Mouse (Mus musculus) splenic B cell, adult 2 months (primary cell): ENCODE results near the gene Tle3.

Experiments used
- DNase-seq: peaks from one replicate; pipeline ENCODE4 v3.0.0-alpha.2; 2011; ENCODE audit warnings: low read depth, low spot score
- H3K27me3 ChIP-seq: 2 replicates; pipeline ENCODE4 v1.6.1; 2012; ENCODE audit warnings: mild to moderate bottlenecking, low read length, moderate library complexity, mixed read lengths; ENCODE audit not compliant: control insufficient read depth, poor library complexity, insufficient read depth, severe bottlenecking
- H3K36me3 ChIP-seq: 2 replicates; pipeline ENCODE4 v1.6.1; 2012; ENCODE audit warnings: mild to moderate bottlenecking, low read length, moderate library complexity, mixed read lengths; ENCODE audit not compliant: control insufficient read depth, poor library complexity, insufficient read depth, severe bottlenecking

Tle3 gene

DNA sequence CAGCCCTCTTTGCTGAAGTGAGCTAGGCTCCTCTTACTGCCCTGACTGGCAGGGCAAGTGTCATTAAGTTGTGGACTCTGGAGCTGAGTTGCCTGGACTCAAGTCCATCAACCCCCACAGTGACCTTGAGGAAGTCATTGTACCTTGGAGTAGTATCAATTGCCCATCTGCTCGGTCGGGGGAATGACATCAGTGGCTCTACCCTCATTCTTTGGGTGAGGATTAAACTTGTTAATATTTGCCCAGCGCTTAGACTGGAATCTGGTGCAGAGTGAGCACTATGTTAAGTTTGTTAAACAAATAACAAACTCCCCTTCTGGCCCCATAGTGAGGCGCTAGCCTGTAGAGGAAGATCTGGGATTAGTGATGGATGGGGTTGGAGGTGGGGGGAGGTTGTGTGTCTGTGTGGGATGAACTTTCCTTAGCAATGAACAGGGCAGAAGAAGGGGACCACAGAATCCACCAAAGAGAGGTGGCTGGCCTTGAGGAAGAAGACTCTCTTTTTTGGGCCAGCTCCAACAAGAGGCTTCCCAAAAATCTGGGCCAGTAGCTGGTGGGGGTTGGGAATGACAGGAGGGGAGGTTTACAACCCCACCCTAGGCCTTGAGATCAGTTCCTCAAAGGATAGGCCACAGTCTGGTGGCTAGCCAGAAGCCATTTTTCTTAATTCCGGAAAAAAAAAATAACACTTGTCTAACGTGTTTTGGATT lies 4.2 kb upstream of the Tle3 start:
- DNase-seq: no peak
- H3K36me3 ChIP-seq: no peaks in the 10 kb centered on the region
- no peaks in the 10 kb centered on the region for H3K27me3 ChIP-seq

DNA sequence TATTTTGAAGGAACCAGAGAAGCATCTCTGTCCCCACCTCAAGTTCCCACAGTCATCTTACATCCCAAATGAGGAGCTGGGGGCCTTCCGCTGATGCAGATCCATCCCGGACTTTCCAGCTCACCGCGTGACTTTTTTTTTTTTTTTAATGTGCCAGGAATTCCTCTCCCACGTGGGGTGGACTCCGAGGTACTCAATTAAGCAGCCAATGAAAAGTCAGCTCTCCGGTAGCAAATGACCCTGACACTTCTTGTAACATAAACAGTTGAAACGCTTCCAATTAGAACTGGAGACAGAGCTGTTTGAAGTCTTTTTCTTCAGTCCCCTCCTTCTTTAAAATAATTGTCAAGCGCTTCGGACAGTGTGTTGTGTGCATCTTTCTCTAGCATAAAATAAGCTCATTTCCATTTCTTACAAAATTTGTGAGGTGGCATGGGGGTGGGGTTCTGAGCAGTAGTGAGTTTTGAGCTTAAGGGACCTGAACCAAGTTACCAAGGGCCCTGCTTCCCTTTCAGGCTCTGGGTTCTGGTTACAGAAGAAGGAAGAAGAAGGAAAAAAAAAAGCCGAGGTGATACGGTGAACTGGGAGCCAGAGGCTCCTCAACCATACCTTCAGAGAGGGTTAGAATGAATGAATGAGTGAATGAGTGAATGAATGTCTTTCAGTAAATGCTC lies 3.5 kb upstream of the Tle3 start:
- H3K27me3 ChIP-seq: no peaks in the 10 kb centered on the region
- peak; percentile 33 for DNase-seq

GRCm38 (mm10) chr9:61369316-61370273 lies 2.6 kb upstream of the Tle3 start:
- peak; percentile 63 for DNase-seq
- H3K36me3 ChIP-seq: no peaks in the 10 kb centered on the region
- no peaks in the 10 kb centered on the region for H3K27me3 ChIP-seq

More for the DNA sequence above, 3.5 kb upstream of the Tle3 start:
- no peaks in the 10 kb centered on the region for H3K36me3 ChIP-seq

- Histone ChIP-seq H3K27me3 (no peaks in the 10 kb centered on the region), H3K36me3 (no peaks in the 10 kb centered on the region)
- DNase-seq: peak; percentile 99
Observed at GRCm38 (mm10) chr9:61370454-61370888, 1.7 kb upstream of the Tle3 start.

- Histone ChIP-seq H3K27me3 (no peaks in the 10 kb centered on the region), H3K36me3 (no peaks in the 10 kb centered on the region)
- peak; percentile 59 for DNase-seq
Observed at GRCm38 (mm10) chr9:61370889-61371754, 1.0 kb upstream of the Tle3 start.

DNA sequence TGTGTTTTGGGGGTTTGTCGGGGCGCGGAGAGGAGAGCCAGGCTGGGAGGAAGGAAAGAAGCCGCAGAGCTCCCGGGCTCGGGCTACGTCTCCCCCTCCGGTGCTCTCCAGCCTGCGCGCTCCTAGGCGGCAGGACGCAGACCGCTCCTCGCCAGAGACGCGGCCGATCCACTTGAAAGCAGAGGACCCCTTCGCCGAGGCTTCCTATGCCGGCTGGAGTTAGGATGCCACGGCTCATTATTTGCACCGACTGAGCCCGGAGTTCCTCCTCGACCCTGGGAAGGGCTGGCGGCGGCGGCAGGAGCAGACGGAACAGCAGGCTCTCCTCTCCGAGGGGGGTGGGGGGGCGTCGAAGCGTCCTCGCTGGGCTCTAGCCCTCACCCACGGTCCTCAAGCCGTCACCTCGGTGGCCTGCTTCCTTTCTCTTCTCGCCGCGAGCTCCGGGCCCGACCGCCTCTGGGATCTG lies 377 bp downstream of the Tle3 start:
- Histone ChIP-seq H3K36me3 (no peaks in the 10 kb centered on the region; the same call in 1 of the 2 replicates), H3K27me3 (no peaks in the 10 kb centered on the region)
- DNase-seq: no peak

DNA sequence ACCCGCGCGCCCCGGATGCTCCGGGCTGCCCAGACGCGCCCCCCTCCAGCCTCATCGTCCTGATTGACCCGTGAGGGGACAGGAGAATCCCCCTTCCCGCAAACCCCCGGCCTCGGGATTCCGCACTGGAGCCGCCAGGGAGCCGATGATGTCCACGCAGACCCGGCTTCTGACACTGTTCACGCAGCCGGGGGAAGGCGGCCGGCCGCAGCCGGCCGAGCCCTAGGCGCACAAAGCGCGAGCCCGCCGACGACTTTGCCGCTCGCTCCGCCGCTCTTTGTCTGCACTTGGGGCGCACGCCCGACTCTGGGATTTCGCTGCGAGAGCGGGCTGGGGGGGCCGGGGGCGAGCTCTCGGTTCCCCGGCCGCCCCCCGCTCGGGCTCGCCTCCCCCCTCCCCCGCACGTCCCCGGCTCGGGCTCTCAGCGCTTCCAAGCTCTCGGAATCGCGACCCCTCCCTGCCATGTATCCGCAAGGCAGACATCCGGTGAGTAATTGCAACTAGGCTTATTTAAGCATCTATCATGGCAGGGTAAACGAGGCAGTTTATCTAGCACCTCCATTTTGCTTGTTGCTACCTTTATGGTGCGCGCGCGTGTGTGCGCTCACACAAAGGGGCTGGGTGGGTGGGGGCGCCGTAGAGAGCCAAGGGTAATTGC lies 939 bp downstream of the Tle3 start:
- peak; percentile 55 for DNase-seq

GRCm38 (mm10) chr9:61373634-61373941 lies 1.4 kb downstream of the Tle3 start:
- peaks cover 2% of the 10 kb centered on the region for H3K36me3 ChIP-seq
- no peaks in the 10 kb centered on the region for H3K27me3 ChIP-seq
- no peak for DNase-seq

More for the DNA sequence above, 939 bp downstream of the Tle3 start:
- Histone ChIP-seq H3K36me3 (no peaks in the 10 kb centered on the region; the same call in 1 of the 2 replicates), H3K27me3 (no peaks in the 10 kb centered on the region)

DNA sequence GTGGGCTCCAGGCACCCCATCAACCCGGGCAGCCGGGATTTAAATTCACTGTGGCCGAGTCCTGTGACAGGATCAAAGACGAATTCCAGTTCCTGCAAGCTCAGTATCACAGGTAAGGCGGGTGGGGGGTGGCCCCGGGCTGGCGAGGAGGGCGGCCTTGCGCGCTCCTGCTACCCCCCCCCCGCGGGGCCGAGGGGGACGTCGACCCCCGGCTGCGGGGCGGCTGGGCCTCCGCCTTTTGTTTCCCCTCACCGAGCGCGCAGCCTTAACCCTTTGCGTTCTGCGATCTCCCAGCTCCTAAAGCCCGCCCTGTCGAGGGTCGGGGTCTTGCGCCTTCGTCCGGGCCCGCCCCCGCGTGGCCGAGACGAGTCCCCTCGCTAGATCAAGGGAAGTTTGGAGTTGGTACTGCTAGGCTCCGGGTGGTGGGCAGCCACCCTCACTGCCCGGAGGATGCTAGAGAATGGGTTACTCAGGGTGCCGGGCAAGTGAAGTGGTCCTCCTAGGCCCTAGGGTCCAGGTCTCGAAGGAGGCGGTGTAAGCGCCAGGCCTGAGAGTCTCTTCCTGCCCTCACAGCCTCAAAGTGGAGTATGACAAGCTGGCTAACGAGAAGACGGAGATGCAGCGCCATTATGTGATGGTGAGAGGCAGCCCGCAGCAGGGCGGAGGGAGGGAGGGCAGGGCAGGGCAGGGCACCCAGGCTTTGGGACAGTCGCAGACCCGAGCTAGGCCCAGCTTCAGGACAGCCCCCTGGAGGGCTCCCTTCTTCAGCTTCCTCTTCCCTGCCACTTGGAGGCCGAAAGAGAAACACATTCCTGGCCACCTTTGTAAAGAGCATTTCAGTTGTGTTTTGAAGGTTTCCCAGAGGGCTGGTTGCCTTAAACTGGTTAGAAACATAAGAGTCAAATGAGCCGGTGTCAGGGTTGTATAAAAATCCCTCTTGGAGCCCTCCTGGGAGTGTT lies 2.1 kb downstream of the Tle3 start:
- no peaks in the 10 kb centered on the region for H3K27me3 ChIP-seq
- H3K36me3 ChIP-seq: peaks cover 4% of the 10 kb centered on the region
- peak; percentile 49 for DNase-seq

DNA sequence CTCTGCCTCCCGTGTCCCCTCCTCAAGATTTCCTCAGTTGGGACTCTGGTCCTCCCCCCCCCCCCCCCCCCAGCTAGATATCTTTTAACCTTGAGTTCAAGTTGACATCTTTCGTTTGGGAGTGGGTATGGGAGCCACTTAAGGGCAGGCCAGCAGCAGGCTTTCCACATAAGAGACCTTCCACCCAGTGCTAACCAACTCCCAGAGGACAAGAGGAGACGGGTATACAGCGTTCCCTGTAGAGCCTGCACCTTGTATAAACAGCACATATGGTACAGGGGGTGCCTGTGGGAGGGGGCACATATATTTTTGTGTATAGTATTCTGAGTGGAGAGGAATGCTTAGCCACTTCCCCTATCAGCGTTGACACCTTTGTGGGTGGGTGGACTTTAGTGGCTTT lies 2.8 kb downstream of the Tle3 start:
- no peaks in the 10 kb centered on the region for H3K27me3 ChIP-seq
- DNase-seq: peak; percentile 47
- H3K36me3 ChIP-seq: peaks cover 4% of the 10 kb centered on the region

GRCm38 (mm10) chr9:61375802-61376561 lies 3.8 kb downstream of the Tle3 start:
- H3K27me3 ChIP-seq: no peaks in the 10 kb centered on the region
- DNase-seq: no peak
- peaks cover 4% of the 10 kb centered on the region for H3K36me3 ChIP-seq

- H3K27me3 ChIP-seq: no peaks in the 10 kb centered on the region
- peaks cover 6% of the 10 kb centered on the region for H3K36me3 ChIP-seq
- DNase-seq: no peak
Observed at GRCm38 (mm10) chr9:61376650-61377049, 4.5 kb downstream of the Tle3 start.
